Mouse (Mus musculus) MEL (cell line): ENCODE measurements around the gene Sh3gl3. TPM values are rescaled to one million over a fixed set of nuclear protein-coding genes. Genes with fewer than 3 reads are reported as not detected.

Source experiments
- DNase-seq: peaks from one replicate; pipeline ENCODE4 v3.0.0; 2011; ENCODE audit warnings: low read depth, low spot score
- H3K27ac ChIP-seq: 2 replicates; pipeline ENCODE4 v1.5.1; 2012; ENCODE audit warnings: low read depth, mild to moderate bottlenecking, control low read depth, low read length, moderate library complexity; ENCODE audit not compliant: control insufficient read depth
- H3K27me3 ChIP-seq, 2 experiments: fragments of 150-350 bp in 1 of 2; sonication (generic) in 1 of 2; 2 replicates each; pipeline ENCODE4 v1.6.1; 2012; ENCODE audit warnings: low read length in 2 of 2, mild to moderate bottlenecking in 2 of 2, improper control_type of control experiment in 1 of 2, moderate library complexity in 1 of 2; ENCODE audit not compliant: insufficient read depth in 2 of 2, control insufficient read depth in 1 of 2
- H3K36me3 ChIP-seq, 2 experiments: 2 replicates each; pipeline ENCODE4 v1.6.1; 2012 to 2014; ENCODE audit warnings: low read length in 2 of 2, improper control_type of control experiment in 1 of 2, inconsistent platforms in 1 of 2, mild to moderate bottlenecking in 1 of 2; ENCODE audit not compliant: insufficient read depth in 2 of 2, control insufficient read depth in 1 of 2
- H3K4me1 ChIP-seq, 2 experiments: fragments of 150-350 bp in 1 of 2; sonication (generic) in 1 of 2; 2 replicates each; pipeline ENCODE4 v1.6.1; 2012; ENCODE audit warnings: low read length in 2 of 2, improper control_type of control experiment in 1 of 2, mild to moderate bottlenecking in 1 of 2; ENCODE audit not compliant: insufficient read depth in 2 of 2, control insufficient read depth in 1 of 2
- H3K4me3 ChIP-seq, 2 experiments: fragments of 150-350 bp in 1 of 2; sonication (generic) in 1 of 2; 2 replicates each; pipeline ENCODE4 v1.5.1; 2012; ENCODE audit warnings: low read depth in 2 of 2, low read length in 2 of 2, mild to moderate bottlenecking in 2 of 2, moderate library complexity in 2 of 2, control low read depth in 1 of 2, improper control_type of control experiment in 1 of 2; ENCODE audit not compliant: control insufficient read depth in 1 of 2, insufficient read depth in 1 of 2
- H3K79me2 ChIP-seq: 2 replicates; pipeline ENCODE4 v1.6.1; 2012; ENCODE audit warnings: mild to moderate bottlenecking, low read length, moderate library complexity; ENCODE audit not compliant: control insufficient read depth, poor library complexity, insufficient read depth
- H3K9ac ChIP-seq: 2 replicates; pipeline ENCODE4 v1.6.1; 2012; ENCODE audit warnings: low read depth, mild to moderate bottlenecking, control low read depth, low read length, moderate library complexity; ENCODE audit not compliant: control insufficient read depth, poor library complexity, severe bottlenecking
- H3K9me3 ChIP-seq: fragments of 150-350 bp; sonication (generic); replicated peaks from 2 replicates; pipeline ENCODE4 v1.6.1; 2012; ENCODE audit warnings: mild to moderate bottlenecking, low read length, improper control_type of control experiment, moderate library complexity; ENCODE audit not compliant: insufficient read depth
- BHLHE40 ChIP-seq: IDR thresholded peaks from 2 replicates; pipeline ENCODE4 v1.6.1; 2012; ENCODE audit warnings: low read depth, mild to moderate bottlenecking, inconsistent platforms, low read length, improper control_type of control experiment, borderline replicate concordance
- CHD2 ChIP-seq: IDR thresholded peaks from 2 replicates; pipeline ENCODE4 v1.6.1; 2011; ENCODE audit warnings: low read length, improper control_type of control experiment
- CTCF ChIP-seq, 3 experiments: IDR thresholded peaks in 2 of 3; conservative IDR thresholded peaks in 1 of 3; 2 replicates each; pipeline ENCODE4 v1.5.1; 2011 to 2012; ENCODE audit warnings: low read length in 3 of 3, low read depth in 2 of 3, mild to moderate bottlenecking in 2 of 3, improper control_type of control experiment in 1 of 3, inconsistent platforms in 1 of 3, mixed read lengths in 1 of 3, moderate library complexity in 1 of 3; ENCODE audit not compliant: control insufficient read depth in 1 of 3, insufficient read depth in 1 of 3, poor library complexity in 1 of 3, severe bottlenecking in 1 of 3
- ELF1 ChIP-seq: IDR thresholded peaks from 2 replicates; pipeline ENCODE4 v1.6.1; 2014; ENCODE audit warnings: low read depth, mild to moderate bottlenecking, inconsistent platforms, low read length, improper control_type of control experiment, moderate library complexity
- EP300 ChIP-seq, 2 experiments: IDR thresholded peaks; 2 replicates each; pipeline ENCODE4 v1.6.1; 2011; ENCODE audit warnings: improper control_type of control experiment in 2 of 2, low read length in 2 of 2, low read depth in 1 of 2, mild to moderate bottlenecking in 1 of 2
- HCFC1 ChIP-seq: IDR thresholded peaks from 2 replicates; pipeline ENCODE4 v1.6.1; 2012; ENCODE audit warnings: low read depth, mild to moderate bottlenecking, inconsistent platforms, low read length, improper control_type of control experiment, moderate library complexity
- JUND ChIP-seq: IDR thresholded peaks from 2 replicates; pipeline ENCODE4 v1.6.1; 2011; ENCODE audit warnings: low read depth, mild to moderate bottlenecking, improper control_type of control experiment, low read length
- MAX ChIP-seq: IDR thresholded peaks from 2 replicates; pipeline ENCODE4 v1.6.1; 2011; ENCODE audit warnings: low read length, improper control_type of control experiment
- MAZ ChIP-seq: IDR thresholded peaks from 2 replicates; pipeline ENCODE4 v1.6.1; 2012; ENCODE audit warnings: low read depth, mild to moderate bottlenecking, inconsistent platforms, low read length, improper control_type of control experiment
- MEF2A ChIP-seq: IDR thresholded peaks from 2 replicates; pipeline ENCODE4 v1.6.1; 2014; ENCODE audit warnings: low read depth, mild to moderate bottlenecking, inconsistent platforms, low read length, improper control_type of control experiment; ENCODE audit not compliant: poor library complexity, insufficient replicate concordance, severe bottlenecking; ENCODE audit errors: extremely low read depth
- MXI1 ChIP-seq: IDR thresholded peaks from 2 replicates; pipeline ENCODE4 v1.6.1; 2011; ENCODE audit warnings: mild to moderate bottlenecking, low read depth, low read length, improper control_type of control experiment
- NELFE ChIP-seq: IDR thresholded peaks from 2 replicates; pipeline ENCODE4 v1.6.1; 2011; ENCODE audit warnings: low read depth, low read length, improper control_type of control experiment
- POLR2AphosphoS2 ChIP-seq: IDR thresholded peaks from 2 replicates; pipeline ENCODE4 v1.6.1; 2011; ENCODE audit warnings: low read length, improper control_type of control experiment
- RAD21 ChIP-seq: IDR thresholded peaks from 2 replicates; pipeline ENCODE4 v1.6.1; 2011; ENCODE audit warnings: mild to moderate bottlenecking, low read depth, low read length, improper control_type of control experiment
- RCOR1 ChIP-seq: IDR thresholded peaks from 2 replicates; pipeline ENCODE4 v1.6.1; 2012; ENCODE audit warnings: low read depth, mild to moderate bottlenecking, inconsistent platforms, low read length, improper control_type of control experiment
- SIN3A ChIP-seq: IDR thresholded peaks from 2 replicates; pipeline ENCODE4 v1.6.1; 2012; ENCODE audit warnings: low read length, improper control_type of control experiment, inconsistent platforms
- SMC3 ChIP-seq: IDR thresholded peaks from 2 replicates; pipeline ENCODE4 v1.6.1; 2011; ENCODE audit warnings: low read depth, low read length, improper control_type of control experiment
- TAL1 ChIP-seq: IDR thresholded peaks from 2 replicates; pipeline ENCODE4 v1.6.1; 2012; ENCODE audit warnings: mild to moderate bottlenecking, inconsistent platforms, low read length, moderate library complexity, mixed read lengths
- TBP ChIP-seq: IDR thresholded peaks from 2 replicates; pipeline ENCODE4 v1.8.0; 2011; ENCODE audit warnings: low read depth, low read length, improper control_type of control experiment
- TCF12 ChIP-seq: IDR thresholded peaks from 2 replicates; pipeline ENCODE4 v1.6.1; 2014; ENCODE audit warnings: low read depth, mild to moderate bottlenecking, inconsistent platforms, low read length, improper control_type of control experiment, moderate library complexity
- USF1 ChIP-seq: IDR thresholded peaks from 2 replicates; pipeline ENCODE4 v1.6.1; 2014; ENCODE audit warnings: low read depth, mild to moderate bottlenecking, inconsistent platforms, low read length, improper control_type of control experiment, moderate library complexity
- USF2 ChIP-seq, 2 experiments: IDR thresholded peaks; 2 replicates each; pipeline ENCODE4 v1.6.1; 2011 to 2012; ENCODE audit warnings: improper control_type of control experiment in 2 of 2, low read length in 2 of 2, borderline replicate concordance in 1 of 2, inconsistent platforms in 1 of 2, low read depth in 1 of 2, mild to moderate bottlenecking in 1 of 2; ENCODE audit not compliant: insufficient read depth in 1 of 2
- ZC3H11A ChIP-seq: IDR thresholded peaks from 2 replicates; pipeline ENCODE4 v1.6.1; 2012; ENCODE audit warnings: low read depth, mild to moderate bottlenecking, inconsistent platforms, low read length, improper control_type of control experiment
- ZKSCAN1 ChIP-seq: IDR thresholded peaks from 2 replicates; pipeline ENCODE4 v1.6.1; 2012; ENCODE audit warnings: low read depth, mild to moderate bottlenecking, inconsistent platforms, low read length, improper control_type of control experiment, moderate library complexity
- ZMIZ1 ChIP-seq: IDR thresholded peaks from 2 replicates; pipeline ENCODE4 v1.6.1; 2012; ENCODE audit warnings: low read depth, mild to moderate bottlenecking, inconsistent platforms, low read length, improper control_type of control experiment, moderate library complexity
- polyA plus RNA-seq, 2 experiments: library from polyadenylated mRNA; stranded (reverse) in 1 of 2; unstranded in 1 of 2; fragments of >175 nt in 1 of 2; fragments of >200 nt in 1 of 2; gene quantifications; 2 replicates each; pipeline versions ENCODE4 v1.2.1 to v1.2.4; 2012; ENCODE audit warnings: low replicate concordance in 2 of 2, low read depth in 1 of 2; ENCODE audit not compliant: insufficient read length in 2 of 2, insufficient read depth in 1 of 2, missing spikeins in 1 of 2
- total RNA-seq: library from RNA; depleted of rRNA; stranded (reverse); fragments of 300-350 nt; gene quantifications from 2 replicates; pipeline ENCODE4 v1.2.3, GENCODE M21; 2012

Gene Sh3gl3
- total and polyA plus RNA-seq, 3 experiments = not detected

DNA sequence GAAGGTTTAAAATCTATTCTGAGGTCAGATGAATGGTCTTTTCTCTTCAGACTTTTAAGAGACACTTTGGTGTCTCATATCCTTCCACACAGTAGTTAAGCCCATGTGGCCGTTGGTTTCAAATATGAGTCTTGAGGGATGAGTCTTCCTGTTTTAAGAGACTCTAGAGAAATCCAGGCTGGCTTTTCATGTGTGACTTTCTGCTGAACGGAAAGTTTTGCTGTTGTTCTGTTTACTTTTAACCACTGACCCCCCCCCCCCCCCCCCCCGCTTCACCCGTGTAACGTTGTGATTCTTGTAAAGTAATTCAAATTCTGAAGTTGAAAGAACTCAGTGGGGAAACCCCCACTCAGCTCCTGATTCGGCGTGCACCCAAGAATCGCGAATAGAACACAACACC is 61.8 kb downstream of the Sh3gl3 start:
- Histone ChIP-seq H3K27me3 (no peaks in the 10 kb centered on the region), H3K4me1 (no peaks in the 10 kb centered on the region), H3K36me3 (no peaks in the 10 kb centered on the region), H3K79me2 (no peaks in the 10 kb centered on the region), H3K9ac (no peak overlapping the region), H3K9me3 (no peaks in the 10 kb centered on the region), H3K27ac (no peak overlapping the region), H3K4me3 (no peak overlapping the region)
- TF ChIP-seq MAX = no peak
- TF ChIP-seq MEF2A = no peak
- TF ChIP-seq CHD2 = no peak
- TF ChIP-seq TBP = no peak
- no peak for TF ChIP-seq JUND
- no peak for TF ChIP-seq TCF12
- TF ChIP-seq SMC3 = no peak
- TF ChIP-seq RCOR1 = no peak
- no peak for TF ChIP-seq MAZ
- no peak for DNase-seq

- H3K27ac ChIP-seq = no peak overlapping the region
- H3K9me3 ChIP-seq = no peaks in the 10 kb centered on the region
- no peaks in the 10 kb centered on the region for H3K4me1 ChIP-seq
- TF ChIP-seq EP300 (IDR thresholded peaks at IDR 0.05; ENCODE audit: low read depth in 1 of 2, low read length in 2 of 2) (no peak), CTCF (IDR thresholded peaks at IDR 0.05 in 2 of 3, conservative IDR thresholded peaks at IDR 0.05 in 1 of 3; ENCODE audit: control insufficient read depth in 1 of 3, insufficient read depth in 1 of 3, low read depth in 2 of 3, low read length in 3 of 3, poor library complexity in 1 of 3, severe bottlenecking in 1 of 3) (no peak), RAD21 (no peak), MAZ (no peak), ZKSCAN1 (no peak), ELF1 (no peak)
- H3K9ac ChIP-seq = no peak overlapping the region
- no peaks in the 10 kb centered on the region for H3K36me3 ChIP-seq
- no peaks in the 10 kb centered on the region for H3K79me2 ChIP-seq
- H3K27me3 ChIP-seq = no peaks in the 10 kb centered on the region
- no peak for DNase-seq
- no peak overlapping the region for H3K4me3 ChIP-seq
Measured at GRCm38 (mm10) chr7:82236152-82236898, 62.7 kb downstream of the Sh3gl3 start.

- Histone ChIP-seq H3K27ac (no peak overlapping the region), H3K9ac (no peak overlapping the region), H3K4me3 (no peak overlapping the region), H3K9me3 (no peaks in the 10 kb centered on the region), H3K27me3 (no peaks in the 10 kb centered on the region), H3K79me2 (no peaks in the 10 kb centered on the region), H3K4me1 (no peaks in the 10 kb centered on the region), H3K36me3 (no peaks in the 10 kb centered on the region)
- no peak for TF ChIP-seq HCFC1
- no peak for TF ChIP-seq MXI1
- TF ChIP-seq POLR2AphosphoS2 = no peak
- no peak for TF ChIP-seq ZMIZ1
- no peak for TF ChIP-seq SIN3A
- no peak for TF ChIP-seq JUND
- TF ChIP-seq TAL1 = no peak
- no peak for TF ChIP-seq MAX
- no peak for TF ChIP-seq BHLHE40
- TF ChIP-seq ZC3H11A = no peak
- TF ChIP-seq ELF1 = no peak
- no peak for TF ChIP-seq USF2 (IDR thresholded peaks at IDR 0.05; ENCODE audit: borderline replicate concordance in 1 of 2, insufficient read depth in 1 of 2, low read depth in 1 of 2, low read length in 2 of 2)
- TF ChIP-seq MAZ = no peak
- no peak for TF ChIP-seq NELFE
- no peak for TF ChIP-seq USF1
- DNase-seq = no peak
Measured at GRCm38 (mm10) chr7:82236899-82237162, 63.2 kb downstream of the Sh3gl3 start.
